In genomic region chr9:20664366-20664765, GRCm38 (mm10) we compare ENCODE assay signal across 11 mouse cellular contexts. TPM values are rescaled to one million over a fixed set of nuclear protein-coding genes. Genes with fewer than 3 reads are reported as not detected.
DNase-seq lines count a peak whose midpoint lies in the region; ATAC-seq and TF ChIP-seq lines count a peak whose summit lies in the region.
"Had no signal": no experiment of that assay in that cellular context is flagged by ENCODE, and none has a peak within 500 bp of the region (broad histone marks: within the 10 kb centered on the region; RNA-seq: fewer than 3 reads in every experiment).

No protein-coding gene starts in this region.

- H3K4me2 ChIP-seq in forebrain, embryonic 12.5 days: no peak overlapping the region; the same call in 1 of the 2 replicates
- H3K4me2 ChIP-seq in hindbrain, postnatal 0 days (ENCODE audit: low read depth, low read length): no peak overlapping the region
- H3K4me2 ChIP-seq in midbrain, embryonic 14.5 days (ENCODE audit: low read length): no peak overlapping the region
- H3K4me2 ChIP-seq: heart, embryonic 15.5 days had no signal

- DNase-seq in kidney, adult 18-20 months: peak; percentile 8
- DNase-seq in kidney, adult 9 months: no peak
- peak; percentile 68 for DNase-seq in hindbrain, postnatal 0 days (ENCODE audit: low spot score)
- peak; percentile 47 for DNase-seq in midbrain, embryonic 14.5 days
- DNase-seq in heart, postnatal 14 days: no peak
- no peak for DNase-seq in spleen, adult 18-20 months
- DNase-seq: cerebellum, postnatal 36 days had no signal

- TF ChIP-seq CTCF in hindbrain, postnatal 0 days (IDR thresholded peaks at IDR 0.05; ENCODE audit: low read depth): no peak

- ATAC-seq in forebrain, embryonic 12.5 days (ENCODE audit: low FRiP score): peak; percentile 4; the same call in 1 of the 2 replicates
- ATAC-seq in hindbrain, postnatal 0 days: peak; percentile 43
- peak; percentile 21; the same call in 1 of the 2 replicates for ATAC-seq in midbrain, embryonic 14.5 days (ENCODE audit: low FRiP score, low TSS enrichment)
- ATAC-seq in CD4-positive, CD25-positive, alpha-beta regulatory T cell, adult 4 months: no peak

- H3K27ac ChIP-seq in forebrain, embryonic 12.5 days: peak overlapping the region; percentile 84
- peak overlapping the region; percentile 74 for H3K27ac ChIP-seq in hindbrain, postnatal 0 days
- H3K27ac ChIP-seq in midbrain, embryonic 14.5 days (replicated peaks; ENCODE audit: low read depth, low read length): peak overlapping the region; percentile 68
- H3K27ac ChIP-seq: heart, embryonic 15.5 days; kidney, postnatal 0 days had no signal

- H3K27me3 ChIP-seq in forebrain, embryonic 12.5 days: no peaks in the 10 kb centered on the region
- no peaks in the 10 kb centered on the region for H3K27me3 ChIP-seq in hindbrain, postnatal 0 days (ENCODE audit: insufficient read depth, low read length)
- H3K27me3 ChIP-seq in midbrain, embryonic 14.5 days (ENCODE audit: control insufficient read depth, insufficient read depth, low read length): no peaks in the 10 kb centered on the region
- H3K27me3 ChIP-seq: heart, embryonic 15.5 days had no signal

- H3K9ac ChIP-seq in forebrain, embryonic 12.5 days: no peak overlapping the region; the same call in 1 of the 2 replicates
- H3K9ac ChIP-seq in hindbrain, postnatal 0 days (replicated peaks; ENCODE audit: low read length): 0 out of 2 replicates have a peak overlapping the region, but pooled peaks have one; percentile 9
- no peak overlapping the region for H3K9ac ChIP-seq in midbrain, embryonic 14.5 days (replicated peaks; ENCODE audit: low read length)
- H3K9ac ChIP-seq: heart, embryonic 15.5 days had no signal

- no peaks in the 10 kb centered on the region for H3K9me3 ChIP-seq in forebrain, embryonic 12.5 days
- no peaks in the 10 kb centered on the region for H3K9me3 ChIP-seq in hindbrain, postnatal 0 days (ENCODE audit: low read length)
- no peaks in the 10 kb centered on the region for H3K9me3 ChIP-seq in midbrain, embryonic 14.5 days (ENCODE audit: control insufficient read depth, low read length)
- H3K9me3 ChIP-seq: heart, embryonic 15.5 days had no signal

- H3K36me3 ChIP-seq in forebrain, embryonic 12.5 days (replicated peaks): peaks cover 57% of the 10 kb centered on the region
- peaks cover 18% of the 10 kb centered on the region; the same call in 1 of the 2 replicates for H3K36me3 ChIP-seq in hindbrain, postnatal 0 days (ENCODE audit: insufficient read depth, low read length)
- H3K36me3 ChIP-seq in midbrain, embryonic 14.5 days (ENCODE audit: control insufficient read depth, insufficient read depth, low read length): peaks cover 59% of the 10 kb centered on the region

- peaks cover 44% of the 10 kb centered on the region for H3K4me1 ChIP-seq in forebrain, embryonic 12.5 days
- H3K4me1 ChIP-seq in hindbrain, postnatal 0 days (ENCODE audit: insufficient read depth, low read length): peaks cover 13% of the 10 kb centered on the region; the same call in 1 of the 2 replicates
- peaks cover 19% of the 10 kb centered on the region for H3K4me1 ChIP-seq in midbrain, embryonic 14.5 days (ENCODE audit: control insufficient read depth, insufficient read depth, low read length)

- no peak overlapping the region for H3K4me3 ChIP-seq in forebrain, embryonic 12.5 days (replicated peaks)
- no peak overlapping the region for H3K4me3 ChIP-seq in hindbrain, postnatal 0 days (ENCODE audit: low read length)
- no peak overlapping the region for H3K4me3 ChIP-seq in midbrain, embryonic 14.5 days (replicated peaks; ENCODE audit: low read depth, low read length)
- H3K4me3 ChIP-seq: heart, embryonic 15.5 days had no signal

- intact Hi-C loops in heart, postnatal 14 days (cut with DNase I): loop anchor here (5.0 kb wide), 2 partner anchors 168 to 197 kb away; no protein-coding TSS in a partner anchor

- WGBS in forebrain, embryonic 12.5 days: 77% methylated on average over 2 of the region's 2 CpGs
- 39% methylated on average over 2 of the region's 2 CpGs for WGBS in hindbrain, postnatal 0 days
- 63% methylated on average over 2 of the region's 2 CpGs for WGBS in midbrain, embryonic 14.5 days

RNA-seq across cellular contexts. Expression of gene Pin1, which starts 12.5 kb away (rescaled TPM):
- 53.9 and 56.2 TPM in 2 replicates for polyA plus RNA-seq in forebrain, embryonic 12.5 days (2016; fragmentation: Nextera tagmentation; extraction: Ambion mirVana)
- total RNA-seq in hindbrain, postnatal 0 days (2014; rRNA removed): 31.7 and 44.3 TPM in 2 replicates
- polyA plus RNA-seq in hindbrain, postnatal 0 days (2015; fragmentation: Nextera tagmentation; extraction: Ambion mirVana): 65.7 and 68.0 TPM in 2 replicates
- polyA plus RNA-seq in midbrain, embryonic 14.5 days (2014; fragmentation: Nextera tagmentation; extraction: Ambion mirVana): 56.7 and 68.6 TPM in 2 replicates
- total RNA-seq in heart, postnatal 14 days (2021): 10 to 100 TPM; 17.7 to 17.8 TPM
- polyA plus RNA-seq in CD4-positive, CD25-positive, alpha-beta regulatory T cell, adult 4 months (2017; shearing (Covaris generic)): 10 to 100 TPM; 19.7 to 22.9 TPM

RNA-seq across cellular contexts. Expression of gene Fbxl12, which starts 19.8 kb away (rescaled TPM):
- 16.2 and 16.4 TPM in 2 replicates for polyA plus RNA-seq in forebrain, embryonic 12.5 days (2016; fragmentation: Nextera tagmentation; extraction: Ambion mirVana)
- total RNA-seq in hindbrain, postnatal 0 days (2014; rRNA removed): 16.9 and 18.8 TPM in 2 replicates
- polyA plus RNA-seq in hindbrain, postnatal 0 days (2015; fragmentation: Nextera tagmentation; extraction: Ambion mirVana): 11.4 and 13.0 TPM in 2 replicates
- polyA plus RNA-seq in midbrain, embryonic 14.5 days (2014; fragmentation: Nextera tagmentation; extraction: Ambion mirVana): 12.1 and 20.8 TPM in 2 replicates
- total RNA-seq in heart, postnatal 14 days (2021): 10 to 100 TPM; 12.4 to 16.8 TPM
- polyA plus RNA-seq in CD4-positive, CD25-positive, alpha-beta regulatory T cell, adult 4 months (2017; shearing (Covaris generic)): 10 to 100 TPM; 54.4 to 79.2 TPM

RNA-seq across cellular contexts. Expression of gene Ubl5, which starts 21.7 kb away (rescaled TPM):
- polyA plus RNA-seq in forebrain, embryonic 12.5 days (2016; fragmentation: Nextera tagmentation; extraction: Ambion mirVana): 499 and 516 TPM in 2 replicates
- 169 and 274 TPM in 2 replicates for total RNA-seq in hindbrain, postnatal 0 days (2014; rRNA removed)
- polyA plus RNA-seq in hindbrain, postnatal 0 days (2015; fragmentation: Nextera tagmentation; extraction: Ambion mirVana): 528 and 550 TPM in 2 replicates
- polyA plus RNA-seq in midbrain, embryonic 14.5 days (2014; fragmentation: Nextera tagmentation; extraction: Ambion mirVana): 444 and 552 TPM in 2 replicates
- 100 to 1,000 TPM; 226 to 229 TPM for total RNA-seq in heart, postnatal 14 days (2021)
- polyA plus RNA-seq in CD4-positive, CD25-positive, alpha-beta regulatory T cell, adult 4 months (2017; shearing (Covaris generic)): 100 to 1,000 TPM; 274 to 342 TPM

Comparison
In these comparisons a context has a peak if more than half of its experiments do, and no peak if none do; other contexts are left out.
1. DNase-seq: peak in kidney, adult 18-20 months (single experiment), hindbrain, postnatal 0 days (single experiment) and midbrain, embryonic 14.5 days (single experiment); none in kidney, adult 9 months (single experiment), heart, postnatal 14 days (0 of 2) and spleen, adult 18-20 months (0 of 2).
2. Peak in every context shown above with its lines, with median percentiles within 50 percentile points of each other: H3K27ac ChIP-seq.